Mouse (Mus musculus): Measurements from ENCODE around the gene Tmem132d. TPM values are rescaled to one million over a fixed set of nuclear protein-coding genes. Genes with fewer than 3 reads are reported as not detected.

Gene Tmem132d
- polyA plus RNA-seq, 1 experiment from 2014 or later = not detected

- H3K27ac ChIP-seq = no peak overlapping the region
- H3K79me2 ChIP-seq (ENCODE audit: inconsistent target) = no peaks in the 10 kb centered on the region
- no peak overlapping the region for H3K4me3 ChIP-seq (ENCODE audit: inconsistent target)
- 23% methylated on average over 8 of the region's 8 CpGs for WGBS (ENCODE audit: missing documents)
- no peaks in the 10 kb centered on the region for H3K36me3 ChIP-seq (ENCODE audit: inconsistent target)
Observed at GRCm38 (mm10) chr5:128136818-128137217, 296.1 kb downstream of the Tmem132d start.

- Histone ChIP-seq H3K27ac (no peak overlapping the region), H3K4me3 (ENCODE audit: inconsistent target) (no peak overlapping the region), H3K79me2 (ENCODE audit: inconsistent target) (no peaks in the 10 kb centered on the region), H3K36me3 (ENCODE audit: inconsistent target) (no peaks in the 10 kb centered on the region)
- 38% methylated on average over 3 of the region's 3 CpGs for WGBS (ENCODE audit: missing documents)
Observed at GRCm38 (mm10) chr5:128122656-128123055, 310.2 kb downstream of the Tmem132d start.

DNA sequence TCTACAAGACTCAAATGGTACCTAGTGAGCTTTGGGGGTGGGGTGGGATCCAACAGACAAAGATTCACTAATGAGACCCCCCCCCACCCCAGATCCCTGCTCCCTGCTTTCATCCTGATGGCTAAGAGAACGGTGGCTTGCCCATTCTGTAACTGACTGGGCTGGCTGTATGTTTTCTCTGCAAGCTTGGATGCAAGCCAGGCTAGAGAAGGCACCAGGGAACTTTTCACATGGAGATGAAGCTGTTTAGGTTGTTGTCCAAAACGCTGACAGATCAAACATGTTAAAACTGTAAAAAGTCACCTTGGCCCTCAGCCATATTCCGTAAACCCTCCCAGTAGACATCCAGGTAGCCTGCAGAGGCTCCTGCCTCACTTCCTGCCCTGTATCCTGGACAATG lies 313.7 kb downstream of the Tmem132d start:
- no peak overlapping the region for H3K27ac ChIP-seq
- no peaks in the 10 kb centered on the region for H3K79me2 ChIP-seq (ENCODE audit: inconsistent target)
- H3K4me3 ChIP-seq (ENCODE audit: inconsistent target) = no peak overlapping the region
- WGBS (ENCODE audit: missing documents) = 76% methylated on average over 3 of the region's 3 CpGs
- no peaks in the 10 kb centered on the region for H3K36me3 ChIP-seq (ENCODE audit: inconsistent target)

DNA sequence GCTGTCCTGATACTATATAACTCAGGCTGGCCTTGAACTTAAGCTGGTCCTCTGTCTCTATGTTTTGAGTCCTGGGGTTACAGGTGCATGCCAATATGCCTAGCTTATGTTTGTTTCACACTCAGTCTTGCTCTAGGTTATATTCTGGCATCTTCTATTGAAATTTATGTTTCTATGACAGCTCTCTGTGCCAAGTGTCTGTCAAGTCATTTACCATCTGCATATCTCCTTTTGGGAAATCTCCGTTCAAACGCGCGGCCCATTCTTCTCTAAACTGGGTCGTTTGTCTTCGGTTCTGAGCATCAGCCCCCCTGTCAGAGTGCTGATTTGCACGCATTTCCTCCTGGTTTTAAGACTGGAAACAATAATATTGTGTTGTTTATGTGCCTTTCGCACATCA lies 319.8 kb downstream of the Tmem132d start:
- H3K27ac ChIP-seq = no peak overlapping the region
- H3K79me2 ChIP-seq (ENCODE audit: inconsistent target) = no peaks in the 10 kb centered on the region
- no peak overlapping the region for H3K4me3 ChIP-seq (ENCODE audit: inconsistent target)
- WGBS (ENCODE audit: missing documents) = 91% methylated on average over 8 of the region's 8 CpGs
- H3K36me3 ChIP-seq (ENCODE audit: inconsistent target) = no peaks in the 10 kb centered on the region

DNA sequence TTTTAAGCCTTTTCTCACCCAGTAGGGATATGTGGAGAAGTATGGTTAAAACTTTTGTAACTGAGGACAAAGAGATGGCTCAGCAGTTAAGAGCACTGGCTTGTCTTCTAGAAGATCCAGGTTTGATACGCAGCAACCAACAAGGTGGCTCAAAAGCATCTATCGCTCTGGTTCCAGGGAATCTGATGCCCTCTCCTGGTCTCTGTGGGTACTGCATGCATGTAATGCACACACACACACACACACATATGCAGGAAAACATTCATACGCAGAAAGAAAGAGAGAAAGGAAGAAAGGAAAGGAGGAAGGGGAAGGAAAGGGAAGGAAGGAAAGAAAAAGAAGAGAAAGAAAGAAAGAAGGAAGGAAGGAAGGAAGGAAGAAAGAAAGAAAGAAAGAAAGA lies 320.4 kb downstream of the Tmem132d start:
- Histone ChIP-seq H3K27ac (no peak overlapping the region), H3K79me2 (ENCODE audit: inconsistent target) (no peaks in the 10 kb centered on the region), H3K4me3 (ENCODE audit: inconsistent target) (no peak overlapping the region), H3K36me3 (ENCODE audit: inconsistent target) (no peaks in the 10 kb centered on the region)
- 83% methylated on average over 2 of the region's 3 CpGs for WGBS (ENCODE audit: missing documents)

- H3K4me3 ChIP-seq (ENCODE audit: inconsistent target) = no peak overlapping the region
- 80% methylated on average over 5 of the region's 5 CpGs for WGBS (ENCODE audit: missing documents)
- H3K27ac ChIP-seq = no peak overlapping the region
- H3K79me2 ChIP-seq (ENCODE audit: inconsistent target) = no peaks in the 10 kb centered on the region
- no peaks in the 10 kb centered on the region for H3K36me3 ChIP-seq (ENCODE audit: inconsistent target)
Observed at GRCm38 (mm10) chr5:128111664-128112063, 321.2 kb downstream of the Tmem132d start.

DNA sequence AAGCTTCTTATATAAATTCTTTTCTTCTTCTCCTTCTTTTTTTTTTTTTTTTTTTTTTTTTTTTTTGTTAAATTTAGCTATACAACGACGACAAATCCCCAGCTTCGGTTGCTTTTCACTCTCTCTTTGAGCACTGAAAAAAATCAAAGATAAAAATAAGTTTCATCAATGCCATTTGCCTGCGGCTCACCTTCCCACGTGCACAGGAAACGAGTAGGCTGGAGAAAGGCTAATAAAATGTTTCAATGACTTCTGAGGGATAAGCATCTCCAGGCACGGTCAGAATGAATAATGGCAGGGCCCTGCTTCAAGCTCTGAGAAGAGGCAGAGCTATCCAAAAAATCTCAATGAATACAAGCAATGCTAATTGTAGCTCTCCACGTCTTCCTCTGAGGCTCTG lies 330.3 kb downstream of the Tmem132d start:
- Histone ChIP-seq H3K36me3 (ENCODE audit: inconsistent target) (no peaks in the 10 kb centered on the region), H3K27ac (no peak overlapping the region), H3K79me2 (ENCODE audit: inconsistent target) (no peaks in the 10 kb centered on the region), H3K4me3 (ENCODE audit: inconsistent target) (no peak overlapping the region)
- WGBS (ENCODE audit: missing documents) = 72% methylated on average over 8 of the region's 8 CpGs

DNA sequence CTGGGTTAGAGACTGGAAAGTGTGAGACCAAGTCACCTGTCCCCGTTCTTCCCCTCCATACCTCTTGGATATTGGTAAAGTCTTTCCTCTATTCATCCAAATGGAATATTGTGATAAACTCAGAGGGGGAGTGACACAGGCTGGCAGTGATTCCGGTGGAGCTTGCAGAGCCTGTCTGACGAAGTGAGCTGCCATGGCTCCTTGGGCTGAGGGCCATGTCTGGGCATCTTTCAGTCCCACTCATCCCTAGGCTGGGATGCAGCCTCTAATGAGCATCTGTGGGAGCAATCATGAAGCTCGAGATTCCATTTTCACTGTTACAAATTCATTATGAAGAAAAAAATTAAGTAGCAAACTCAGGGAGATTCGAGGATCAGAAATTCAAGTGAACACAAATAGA lies 332.5 kb downstream of the Tmem132d start:
- Histone ChIP-seq H3K36me3 (ENCODE audit: inconsistent target) (no peaks in the 10 kb centered on the region), H3K79me2 (ENCODE audit: inconsistent target) (no peaks in the 10 kb centered on the region), H3K4me3 (ENCODE audit: inconsistent target) (no peak overlapping the region), H3K27ac (no peak overlapping the region)
- 90% methylated on average over 5 of the region's 5 CpGs for WGBS (ENCODE audit: missing documents)

DNA sequence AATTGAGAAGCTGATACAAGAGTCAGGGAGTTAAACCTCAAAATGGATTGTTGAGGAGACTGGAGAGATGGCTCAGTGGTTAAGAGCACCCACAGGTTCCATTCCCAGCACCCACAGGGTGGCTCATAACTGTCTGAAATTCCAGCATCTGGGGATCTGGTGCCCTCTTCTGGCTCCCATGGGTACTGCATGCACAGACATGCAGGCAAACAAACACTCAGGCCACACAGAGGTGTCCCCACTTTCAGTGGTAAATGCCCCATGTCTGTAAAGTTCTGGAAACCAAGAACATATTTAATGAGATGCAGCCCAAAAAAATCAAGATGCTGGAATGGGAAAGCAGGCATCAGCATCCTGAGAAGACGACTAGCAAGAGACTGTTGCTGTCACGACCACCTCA lies 333.4 kb downstream of the Tmem132d start:
- H3K79me2 ChIP-seq (ENCODE audit: inconsistent target) = no peaks in the 10 kb centered on the region
- H3K27ac ChIP-seq = no peak overlapping the region
- WGBS (ENCODE audit: missing documents) = 76% methylated on average over 2 of the region's 2 CpGs
- no peak overlapping the region for H3K4me3 ChIP-seq (ENCODE audit: inconsistent target)
- no peaks in the 10 kb centered on the region for H3K36me3 ChIP-seq (ENCODE audit: inconsistent target)

DNA sequence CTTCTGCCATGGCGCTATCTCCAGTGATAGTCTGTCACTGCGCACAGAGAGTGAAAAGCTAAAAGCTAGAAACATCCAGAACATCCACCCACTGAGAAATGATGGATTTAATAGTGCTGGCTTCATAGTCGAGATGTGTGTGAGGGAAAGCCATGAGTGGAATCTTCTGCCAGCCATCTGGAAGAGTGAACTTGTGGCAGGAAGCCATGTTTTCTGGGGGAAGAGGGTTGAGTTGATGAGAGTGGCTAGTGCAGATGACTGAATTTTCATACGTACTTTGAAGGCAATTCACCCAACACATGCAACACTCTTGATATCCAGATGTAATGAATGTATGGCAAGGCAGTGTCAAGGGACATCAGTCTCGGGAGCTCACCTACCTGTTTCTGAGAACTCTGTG lies 342.3 kb downstream of the Tmem132d start:
- H3K27ac ChIP-seq = no peak overlapping the region
- H3K4me3 ChIP-seq (ENCODE audit: inconsistent target) = no peak overlapping the region
- H3K36me3 ChIP-seq (ENCODE audit: inconsistent target) = no peaks in the 10 kb centered on the region
- 85% methylated on average over 5 of the region's 5 CpGs for WGBS (ENCODE audit: missing documents)
- H3K79me2 ChIP-seq (ENCODE audit: inconsistent target) = no peaks in the 10 kb centered on the region

DNA sequence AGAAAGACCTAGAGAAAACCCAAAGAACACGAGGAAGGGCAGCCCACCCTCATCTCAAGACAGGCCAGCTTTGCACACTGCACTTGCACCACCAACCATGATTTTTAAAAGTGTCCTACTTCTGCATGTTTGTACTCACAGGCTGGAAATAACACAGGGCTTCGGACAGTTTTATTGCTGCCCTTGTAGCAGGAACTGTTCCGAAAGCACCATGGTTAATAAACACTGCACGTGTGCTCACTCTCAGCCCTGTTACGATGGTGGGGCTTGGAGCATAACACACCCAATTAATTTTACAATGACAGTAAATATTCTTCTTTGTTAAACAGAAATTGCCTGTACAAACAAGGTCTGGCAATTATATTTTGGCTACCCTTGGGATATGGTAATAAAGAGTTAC lies 357.4 kb downstream of the Tmem132d start:
- H3K79me2 ChIP-seq (ENCODE audit: inconsistent target) = no peaks in the 10 kb centered on the region
- whole genome bisulfite sequencing (ENCODE audit: missing documents) = 72% methylated on average over 5 of the region's 5 CpGs
- no peaks in the 10 kb centered on the region for H3K36me3 ChIP-seq (ENCODE audit: inconsistent target)
- no peak overlapping the region for H3K4me3 ChIP-seq (ENCODE audit: inconsistent target)
- no peak overlapping the region for H3K27ac ChIP-seq

DNA sequence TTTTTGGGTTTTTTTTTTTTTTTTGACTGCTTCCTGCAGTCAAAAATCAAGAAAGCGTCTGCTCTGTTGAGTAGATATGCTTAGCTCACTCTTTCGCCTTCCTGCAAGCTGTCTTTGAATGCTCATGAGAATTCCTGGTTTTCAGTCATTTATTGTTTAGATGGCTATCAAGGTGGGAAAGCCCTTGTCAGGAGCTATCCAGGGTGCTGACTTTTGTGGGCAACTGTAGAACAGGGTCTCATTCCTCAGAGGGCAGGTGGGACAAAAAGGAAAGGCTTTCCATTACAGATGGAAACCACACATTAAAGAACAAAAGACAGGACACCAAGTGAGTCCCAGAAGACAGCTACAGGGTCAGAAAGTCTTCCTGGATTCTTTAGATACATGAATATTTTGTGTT lies 360.3 kb downstream of the Tmem132d start:
- Histone ChIP-seq H3K36me3 (ENCODE audit: inconsistent target) (no peaks in the 10 kb centered on the region), H3K4me3 (ENCODE audit: inconsistent target) (no peak overlapping the region), H3K79me2 (ENCODE audit: inconsistent target) (no peaks in the 10 kb centered on the region), H3K27ac (no peak overlapping the region)
- 63% methylated on average over 2 of the region's 2 CpGs for WGBS (ENCODE audit: missing documents)

- Histone ChIP-seq H3K4me3 (ENCODE audit: inconsistent target) (no peak overlapping the region), H3K36me3 (ENCODE audit: inconsistent target) (no peaks in the 10 kb centered on the region), H3K79me2 (ENCODE audit: inconsistent target) (no peaks in the 10 kb centered on the region), H3K27ac (no peak overlapping the region)
- 89% methylated on average over 9 of the region's 9 CpGs for WGBS (ENCODE audit: missing documents)
Observed at GRCm38 (mm10) chr5:128041781-128042180, 391.1 kb downstream of the Tmem132d start.

GRCm38 (mm10) chr5:128040036-128040435 lies 392.8 kb downstream of the Tmem132d start:
- H3K79me2 ChIP-seq (ENCODE audit: inconsistent target) = no peaks in the 10 kb centered on the region
- 89% methylated on average over 6 of the region's 6 CpGs for WGBS (ENCODE audit: missing documents)
- no peak overlapping the region for H3K27ac ChIP-seq
- no peak overlapping the region for H3K4me3 ChIP-seq (ENCODE audit: inconsistent target)
- no peaks in the 10 kb centered on the region for H3K36me3 ChIP-seq (ENCODE audit: inconsistent target)

DNA sequence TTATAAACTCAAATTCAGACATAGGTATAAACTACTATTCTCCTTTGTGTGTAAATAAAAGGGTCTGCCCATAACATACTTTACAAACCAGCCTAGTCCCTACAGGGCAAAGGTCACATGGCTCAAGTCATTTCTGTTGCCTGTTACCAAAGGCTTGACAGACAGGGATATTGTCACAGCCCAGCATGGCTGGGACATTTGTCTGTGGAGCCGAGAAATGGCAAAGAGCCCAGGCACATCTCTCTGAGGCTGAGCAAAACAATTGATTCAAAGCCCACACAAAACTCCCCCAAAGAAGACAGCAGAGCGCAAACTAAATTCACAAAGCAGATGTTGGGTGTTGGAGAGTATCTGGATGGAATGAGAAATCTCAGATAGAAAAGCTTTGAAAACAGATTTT lies 405.8 kb downstream of the Tmem132d start:
- 95% methylated on average over 2 of the region's 2 CpGs for WGBS (ENCODE audit: missing documents)
- no peaks in the 10 kb centered on the region for H3K79me2 ChIP-seq (ENCODE audit: inconsistent target)
- no peaks in the 10 kb centered on the region for H3K36me3 ChIP-seq (ENCODE audit: inconsistent target)
- H3K4me3 ChIP-seq (ENCODE audit: inconsistent target) = no peak overlapping the region
- no peak overlapping the region for H3K27ac ChIP-seq

GRCm38 (mm10) chr5:128004666-128005065 lies 428.2 kb downstream of the Tmem132d start:
- Histone ChIP-seq H3K36me3 (ENCODE audit: inconsistent target) (no peaks in the 10 kb centered on the region), H3K27ac (no peak overlapping the region), H3K79me2 (ENCODE audit: inconsistent target) (no peaks in the 10 kb centered on the region), H3K4me3 (ENCODE audit: inconsistent target) (no peak overlapping the region)
- WGBS (ENCODE audit: missing documents) = 69% methylated on average over 9 of the region's 9 CpGs

Measured in macrophage (primary cell).